Mouse (Mus musculus) bone marrow, adult 2 months (tissue): Measurements from ENCODE around the gene Diexf.

Experiments
- CTCF ChIP-seq: fragments of 200-500 bp; IDR thresholded peaks from 2 replicates; pipeline ENCODE4 v1.5.1; 2011; ENCODE audit warnings: low read length, control low read depth; ENCODE audit not compliant: control insufficient read depth, insufficient read depth
- POLR2A ChIP-seq: fragments of 200-500 bp; IDR thresholded peaks from 2 replicates; pipeline ENCODE4 v1.6.1; 2011; ENCODE audit warnings: low read depth, mild to moderate bottlenecking, control low read depth, low read length, borderline replicate concordance; ENCODE audit not compliant: control insufficient read depth

- TF ChIP-seq CTCF = no peak
- no peak for TF ChIP-seq POLR2A
Measured at GRCm38 (mm10) chr1:193138669-193139068, 8.6 kb upstream of the Diexf start.
